Mouse (Mus musculus): ENCODE data around the gene Syt13. TPM values are rescaled to one million over a fixed set of nuclear protein-coding genes. Genes with fewer than 3 reads are reported as not detected.

Syt13 gene
- polyA plus RNA-seq, 1 experiment from 2014 or later = 8.7 TPM

DNA sequence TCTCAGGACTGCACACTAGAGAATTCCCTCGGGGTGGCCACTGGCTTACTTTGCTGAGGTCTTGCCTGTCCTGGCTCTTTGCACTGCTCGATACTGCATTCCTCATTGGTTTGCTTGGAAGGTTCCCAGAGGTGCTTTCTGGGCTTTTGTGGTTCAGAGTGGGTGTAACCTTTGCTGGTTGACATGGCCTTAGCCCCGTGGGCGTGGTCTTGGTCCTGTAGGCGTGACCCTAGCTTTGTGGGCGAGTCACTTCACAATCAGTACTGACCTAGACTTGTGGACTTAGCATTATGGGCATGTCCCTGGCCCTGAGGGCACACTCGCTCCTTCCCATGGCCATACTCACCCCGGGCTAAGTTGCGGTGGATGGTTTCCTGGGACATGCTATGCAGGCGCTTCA lies 65.3 kb downstream of the Syt13 start:
- Histone ChIP-seq H3K4me1 (ENCODE audit: control insufficient read depth, insufficient read depth, low read length) (no peaks in the 10 kb centered on the region), H3K27me3 (replicated peaks; ENCODE audit: control insufficient read depth, insufficient read depth, low read length) (no peaks in the 10 kb centered on the region), H3K4me3 (ENCODE audit: low read depth, low read length) (no peak overlapping the region), H3K36me3 (ENCODE audit: control insufficient read depth, insufficient read depth, low read length) (peaks cover 73% of the 10 kb centered on the region), H3K9ac (ENCODE audit: low read depth, low read length) (no peak overlapping the region), H3K9me3 (ENCODE audit: control insufficient read depth, low read length) (no peaks in the 10 kb centered on the region), H3K27ac (replicated peaks; ENCODE audit: low read depth, low read length) (no peak overlapping the region), H3K4me2 (ENCODE audit: low read depth, low read length) (no peak overlapping the region)
- DNase-seq (ENCODE audit: low spot score) = no peak
- ATAC-seq (ENCODE audit: low read depth) = no peak
- 96% methylated on average over 10 of the region's 10 CpGs for WGBS

GRCm38 (mm10) chr2:92982591-92983272 lies 67.8 kb downstream of the Syt13 start:
- ATAC-seq (ENCODE audit: low read depth) (no peak), DNase-seq (ENCODE audit: low spot score) (no peak)
- Histone ChIP-seq H3K4me2 (ENCODE audit: low read depth, low read length) (no peak overlapping the region), H3K36me3 (ENCODE audit: control insufficient read depth, insufficient read depth, low read length) (peaks cover 74% of the 10 kb centered on the region), H3K4me1 (ENCODE audit: control insufficient read depth, insufficient read depth, low read length) (peaks cover 4% of the 10 kb centered on the region), H3K9ac (ENCODE audit: low read depth, low read length) (no peak overlapping the region), H3K4me3 (ENCODE audit: low read depth, low read length) (no peak overlapping the region), H3K27me3 (replicated peaks; ENCODE audit: control insufficient read depth, insufficient read depth, low read length) (no peaks in the 10 kb centered on the region), H3K9me3 (ENCODE audit: control insufficient read depth, low read length) (no peaks in the 10 kb centered on the region), H3K27ac (replicated peaks; ENCODE audit: low read depth, low read length) (peak overlapping the region; percentile 25; the same call in 1 of the 2 replicates)
- WGBS = 50% methylated on average over 8 of the region's 8 CpGs

- DNase-seq (ENCODE audit: low spot score) = no peak
- peaks cover 71% of the 10 kb centered on the region for H3K36me3 ChIP-seq (ENCODE audit: control insufficient read depth, insufficient read depth, low read length)
- H3K4me3 ChIP-seq (ENCODE audit: low read depth, low read length) = no peak overlapping the region
- no peaks in the 10 kb centered on the region for H3K27me3 ChIP-seq (replicated peaks; ENCODE audit: control insufficient read depth, insufficient read depth, low read length)
- WGBS = 88% methylated on average over 4 of the region's 4 CpGs
- ATAC-seq (ENCODE audit: low read depth) = no peak
- peaks cover 9% of the 10 kb centered on the region for H3K4me1 ChIP-seq (ENCODE audit: control insufficient read depth, insufficient read depth, low read length)
- H3K4me2 ChIP-seq (ENCODE audit: low read depth, low read length) = no peak overlapping the region
- H3K9ac ChIP-seq (ENCODE audit: low read depth, low read length) = no peak overlapping the region
- H3K27ac ChIP-seq (replicated peaks; ENCODE audit: low read depth, low read length) = 0 out of 2 replicates have a peak overlapping the region, but pooled peaks have one; percentile 28
- no peaks in the 10 kb centered on the region for H3K9me3 ChIP-seq (ENCODE audit: control insufficient read depth, low read length)
These were observed 68.3 kb downstream of the Syt13 start for GRCm38 (mm10) chr2:92983273-92983620.

DNA sequence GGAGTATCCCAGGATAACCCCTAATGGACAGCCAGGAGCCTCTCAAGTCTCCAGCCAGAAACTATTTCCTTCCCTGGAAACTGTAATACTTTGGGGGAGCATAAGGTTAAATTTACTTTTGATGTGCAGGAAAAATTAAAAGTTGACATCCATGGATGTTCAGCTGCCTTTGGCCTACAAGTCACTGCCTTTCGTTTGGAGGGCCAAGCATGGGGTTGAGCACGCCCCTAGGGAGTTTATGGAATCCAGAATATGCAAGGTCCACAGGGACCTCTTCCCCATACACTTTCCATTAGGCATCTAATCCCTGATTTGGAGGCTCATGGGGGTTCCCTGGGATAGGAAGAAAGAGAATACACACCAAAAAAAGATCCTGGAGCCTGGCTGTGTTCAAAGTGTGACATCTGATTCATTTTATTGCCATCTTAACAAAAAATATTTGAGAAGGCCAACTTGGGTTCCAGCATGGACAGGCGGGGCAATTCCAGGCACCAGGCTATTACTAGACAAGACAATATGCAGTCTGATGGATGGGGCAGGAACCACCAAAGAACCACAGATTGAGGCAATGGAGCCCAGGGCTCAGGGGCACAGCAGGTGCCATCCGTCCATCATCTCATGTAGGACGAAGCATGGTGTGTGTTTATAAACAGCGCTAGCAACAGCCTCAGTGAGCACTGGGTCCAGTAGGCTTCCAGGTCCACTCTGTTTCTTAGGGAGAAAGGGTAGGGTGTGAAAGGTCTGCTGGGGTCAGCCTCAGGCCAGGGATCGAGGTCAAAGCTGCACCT lies 69.6 kb downstream of the Syt13 start:
- H3K4me3 ChIP-seq (ENCODE audit: low read depth, low read length) = no peak overlapping the region
- ATAC-seq (ENCODE audit: low read depth) = no peak
- no peak for DNase-seq (ENCODE audit: low spot score)
- H3K27ac ChIP-seq (replicated peaks; ENCODE audit: low read depth, low read length) = no peak overlapping the region
- WGBS = 83% methylated on average over 7 of the region's 7 CpGs
- no peaks in the 10 kb centered on the region for H3K27me3 ChIP-seq (replicated peaks; ENCODE audit: control insufficient read depth, insufficient read depth, low read length)
- H3K4me2 ChIP-seq (ENCODE audit: low read depth, low read length) = no peak overlapping the region
- H3K4me1 ChIP-seq (ENCODE audit: control insufficient read depth, insufficient read depth, low read length) = peaks cover 19% of the 10 kb centered on the region
- peaks cover 66% of the 10 kb centered on the region for H3K36me3 ChIP-seq (ENCODE audit: control insufficient read depth, insufficient read depth, low read length)
- H3K9ac ChIP-seq (ENCODE audit: low read depth, low read length) = no peak overlapping the region
- no peaks in the 10 kb centered on the region for H3K9me3 ChIP-seq (ENCODE audit: control insufficient read depth, low read length)

- Histone ChIP-seq H3K9me3 (ENCODE audit: control insufficient read depth, low read length) (no peaks in the 10 kb centered on the region), H3K9ac (ENCODE audit: low read depth, low read length) (no peak overlapping the region), H3K27ac (replicated peaks; ENCODE audit: low read depth, low read length) (no peak overlapping the region), H3K4me3 (ENCODE audit: low read depth, low read length) (no peak overlapping the region), H3K4me1 (ENCODE audit: control insufficient read depth, insufficient read depth, low read length) (peaks cover 19% of the 10 kb centered on the region), H3K36me3 (ENCODE audit: control insufficient read depth, insufficient read depth, low read length) (peaks cover 61% of the 10 kb centered on the region), H3K4me2 (ENCODE audit: low read depth, low read length) (no peak overlapping the region), H3K27me3 (replicated peaks; ENCODE audit: control insufficient read depth, insufficient read depth, low read length) (no peaks in the 10 kb centered on the region)
- DNase-seq (ENCODE audit: low spot score) = no peak
- 90% methylated on average over 2 of the region's 2 CpGs for WGBS
- ATAC-seq (ENCODE audit: low read depth) = no peak
These were observed 70.3 kb downstream of the Syt13 start for GRCm38 (mm10) chr2:92985171-92985570.

DNA sequence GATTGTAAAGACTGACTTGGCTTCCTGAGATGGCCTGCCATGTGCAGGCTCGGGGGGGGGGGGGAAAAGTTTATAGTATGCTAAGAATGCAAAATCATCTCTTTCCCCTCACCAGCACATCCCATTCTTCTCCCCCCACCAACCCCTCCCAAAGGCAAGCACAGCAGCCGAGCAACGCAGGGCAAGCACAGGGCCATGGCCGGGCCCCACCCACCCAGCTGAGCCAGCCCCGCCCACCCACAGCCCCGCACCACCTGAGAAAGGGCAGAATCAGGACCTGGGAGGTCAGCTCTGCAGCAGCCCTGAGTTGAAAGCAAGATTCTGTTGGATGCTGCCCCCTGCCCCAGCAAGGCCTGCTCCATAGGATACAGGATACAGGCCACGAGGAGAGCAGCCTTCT lies 70.7 kb downstream of the Syt13 start:
- Histone ChIP-seq H3K4me3 (ENCODE audit: low read depth, low read length) (no peak overlapping the region), H3K27ac (replicated peaks; ENCODE audit: low read depth, low read length) (no peak overlapping the region), H3K9ac (ENCODE audit: low read depth, low read length) (no peak overlapping the region), H3K4me2 (ENCODE audit: low read depth, low read length) (no peak overlapping the region), H3K4me1 (ENCODE audit: control insufficient read depth, insufficient read depth, low read length) (peaks cover 19% of the 10 kb centered on the region), H3K27me3 (replicated peaks; ENCODE audit: control insufficient read depth, insufficient read depth, low read length) (no peaks in the 10 kb centered on the region), H3K9me3 (ENCODE audit: control insufficient read depth, low read length) (no peaks in the 10 kb centered on the region), H3K36me3 (ENCODE audit: control insufficient read depth, insufficient read depth, low read length) (peaks cover 61% of the 10 kb centered on the region)
- WGBS = 54% methylated on average over 7 of the region's 7 CpGs
- ATAC-seq (ENCODE audit: low read depth) = no peak
- DNase-seq (ENCODE audit: low spot score) = no peak

DNA sequence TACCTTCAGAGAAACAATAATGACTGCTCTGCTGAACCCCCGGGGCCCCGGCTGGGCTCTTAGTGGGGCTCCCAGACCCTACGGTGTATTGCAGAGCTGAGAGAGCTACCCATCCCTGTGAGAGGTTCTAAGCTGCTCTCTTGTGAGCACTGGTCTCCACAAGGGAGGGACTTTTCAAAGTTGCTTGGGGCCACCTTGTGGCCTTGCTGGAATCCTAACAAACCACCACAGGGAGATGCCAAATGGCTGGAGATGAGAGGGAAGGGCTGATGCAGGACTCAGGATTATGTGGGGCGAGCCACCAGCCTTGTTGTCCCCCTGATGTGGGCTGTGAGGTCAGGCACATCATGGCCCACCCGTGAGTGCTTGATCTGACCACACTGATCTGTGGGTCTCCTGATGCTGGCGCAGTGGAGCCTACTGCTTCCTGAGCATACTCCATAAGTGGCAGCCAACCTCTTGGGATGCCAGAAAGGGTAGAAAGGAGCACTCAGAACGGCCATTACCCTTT lies 72.3 kb downstream of the Syt13 start:
- H3K27me3 ChIP-seq (replicated peaks; ENCODE audit: control insufficient read depth, insufficient read depth, low read length) = no peaks in the 10 kb centered on the region
- peaks cover 64% of the 10 kb centered on the region for H3K36me3 ChIP-seq (ENCODE audit: control insufficient read depth, insufficient read depth, low read length)
- H3K4me1 ChIP-seq (ENCODE audit: control insufficient read depth, insufficient read depth, low read length) = peaks cover 19% of the 10 kb centered on the region
- no peak overlapping the region for H3K4me3 ChIP-seq (ENCODE audit: low read depth, low read length)
- peak overlapping the region; percentile 77; the same call in 1 of the 2 replicates for H3K27ac ChIP-seq (replicated peaks; ENCODE audit: low read depth, low read length)
- no peaks in the 10 kb centered on the region for H3K9me3 ChIP-seq (ENCODE audit: control insufficient read depth, low read length)
- DNase-seq (ENCODE audit: low spot score) (no peak), ATAC-seq (ENCODE audit: low read depth) (no peak)
- H3K4me2 ChIP-seq (ENCODE audit: low read depth, low read length) = no peak overlapping the region
- H3K9ac ChIP-seq (ENCODE audit: low read depth, low read length) = no peak overlapping the region
- 73% methylated on average over 6 of the region's 7 CpGs for WGBS

- peak overlapping the region; percentile 31 for H3K4me2 ChIP-seq (ENCODE audit: low read depth, low read length)
- WGBS = 11% methylated on average over 15 of the region's 19 CpGs
- no peak overlapping the region for H3K4me3 ChIP-seq (ENCODE audit: low read depth, low read length)
These were observed 73.2 kb downstream of the Syt13 start for GRCm38 (mm10) chr2:92987901-92988631.

More at GRCm38 (mm10) chr2:92987901-92988631, 73.2 kb downstream of the Syt13 start:
- ATAC-seq (ENCODE audit: low read depth) (peak; percentile 91), DNase-seq (ENCODE audit: low spot score) (peak; percentile 91)
- Histone ChIP-seq H3K36me3 (ENCODE audit: control insufficient read depth, insufficient read depth, low read length) (peaks cover 73% of the 10 kb centered on the region), H3K27ac (replicated peaks; ENCODE audit: low read depth, low read length) (peak overlapping the region; percentile 77), H3K9me3 (ENCODE audit: control insufficient read depth, low read length) (no peaks in the 10 kb centered on the region), H3K27me3 (replicated peaks; ENCODE audit: control insufficient read depth, insufficient read depth, low read length) (no peaks in the 10 kb centered on the region), H3K9ac (ENCODE audit: low read depth, low read length) (peak overlapping the region; percentile 39), H3K4me1 (ENCODE audit: control insufficient read depth, insufficient read depth, low read length) (peaks cover 19% of the 10 kb centered on the region)
